Mouse (Mus musculus) erythroblast, embryonic 14.5 days (primary cell): ENCODE data around the gene Gm2022.
"Not testable (repeated sequence)": the region's sequence is repeated elsewhere in the genome, so short reads cannot be mapped to it uniquely, and the experiment has no call there.

ENCODE experiments used
- GATA1 ChIP-seq: IDR thresholded peaks from 2 replicates; pipeline ENCODE4 v1.6.1; 2012; ENCODE audit warnings: low read length, inconsistent platforms, mixed read lengths
- TAL1 ChIP-seq: IDR thresholded peaks from 3 replicates; pipeline ENCODE4 v1.6.1; 2012; ENCODE audit warnings: low read length, inconsistent platforms, mixed read lengths

GRCm38 (mm10) chr12:87861740-87862692 lies 33.2 kb upstream of the Gm2022 start:
- not testable (repeated sequence) for TF ChIP-seq GATA1, TAL1
